Comparison of ENCODE assay signal across 8 mouse cellular contexts in the genomic region with DNA sequence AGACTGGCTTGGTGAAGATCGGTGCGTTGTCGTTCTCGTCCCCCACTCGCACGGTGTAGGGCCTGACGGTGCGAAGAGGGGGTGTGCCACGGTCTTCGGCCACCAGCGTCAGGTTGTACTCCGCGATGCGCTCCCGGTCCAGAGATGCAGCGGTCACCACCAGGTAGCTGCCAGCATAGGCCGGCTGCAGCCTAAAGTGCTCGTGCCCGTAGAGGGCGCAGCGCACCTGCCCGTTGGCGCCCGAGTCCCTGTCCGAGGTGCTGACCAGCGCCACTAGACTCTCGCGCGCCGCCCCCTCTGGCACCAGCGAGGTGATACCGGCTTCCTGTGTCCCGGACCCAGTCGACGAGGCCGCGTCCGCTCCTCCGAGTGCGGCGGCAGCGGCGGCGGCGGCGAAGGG. TPM values are rescaled to one million over a fixed set of nuclear protein-coding genes. Genes with fewer than 3 reads are reported as not detected.
DNase-seq lines count a peak whose midpoint lies in the region; ATAC-seq lines count a peak whose summit lies in the region.

No protein-coding gene starts in this region.

- peak overlapping the region; percentile 51 for H3K4me3 ChIP-seq in hindbrain, embryonic 11.5 days (ENCODE audit: low read depth, low read length)

- peak; percentile 69 for DNase-seq in WW6 (ENCODE audit: low read depth, low spot score)
- peak; percentile 86 to 91 for DNase-seq in cerebellum, postnatal 10 days
- DNase-seq in frontal cortex, postnatal 25 days (ENCODE audit: low spot score in 2 of 2): peak; percentile 37 to 42
- DNase-seq in hindbrain, embryonic 11.5 days (ENCODE audit: low spot score): peak; percentile 85
- peak; percentile 50 to 70 for DNase-seq in layer of hippocampus, postnatal 25 days (ENCODE audit: extremely low spot score in 1 of 2, low spot score in 1 of 2)
- peak; percentile 86 for DNase-seq in lung, postnatal 10 days
- peak; percentile 53 for DNase-seq in right cerebral cortex, adult 18-20 months
- peak; percentile 78 for DNase-seq in urinary bladder, postnatal 25 days (ENCODE audit: low spot score)

- WGBS in hindbrain, embryonic 11.5 days: under 1% methylated on average over 45 of the region's 46 CpGs

- no peak overlapping the region; the same call in 1 of the 2 replicates for H3K27ac ChIP-seq in hindbrain, embryonic 11.5 days (ENCODE audit: low read depth, low read length)

- peak overlapping the region; percentile 75 for H3K9ac ChIP-seq in hindbrain, embryonic 11.5 days (ENCODE audit: low read depth, low read length)

- peaks cover 21% of the 10 kb centered on the region for H3K4me1 ChIP-seq in hindbrain, embryonic 11.5 days (replicated peaks; ENCODE audit: control insufficient read depth, insufficient read depth, low read length)

- peaks cover 31% of the 10 kb centered on the region for H3K27me3 ChIP-seq in hindbrain, embryonic 11.5 days (ENCODE audit: control insufficient read depth, insufficient read depth, low read length)

- H3K9me3 ChIP-seq in hindbrain, embryonic 11.5 days (ENCODE audit: control insufficient read depth, low read length): no peaks in the 10 kb centered on the region

- peak overlapping the region; percentile 79 for H3K4me2 ChIP-seq in hindbrain, embryonic 11.5 days (replicated peaks; ENCODE audit: low read depth, low read length)

- ATAC-seq in hindbrain, embryonic 11.5 days (ENCODE audit: low FRiP score): peak; percentile 10

- H3K36me3 ChIP-seq in hindbrain, embryonic 11.5 days (ENCODE audit: control insufficient read depth, insufficient read depth, low read length): no peaks in the 10 kb centered on the region

RNA-seq across cellular contexts. Expression of a gene that starts 1.5 kb away (rescaled TPM):
- 14.5 and 15.4 TPM in 2 replicates for polyA plus RNA-seq in hindbrain, embryonic 11.5 days (2014; fragmentation: Nextera tagmentation; extraction: Ambion mirVana)
- 10 to 100 TPM; 70.5 to 83.3 TPM for total RNA-seq in layer of hippocampus, postnatal 25 days (2021)
